Mouse (Mus musculus) MN1 (cell line): ENCODE measurements at regions not wholly inside any gene's neighbourhood (a gene's known extent, or its start where the extent isn't known, plus 50 kb on each side); places are given as distances from the start of the nearest gene placed in this dataset.

Source experiments
- DNase-seq: peaks from one replicate; pipeline ENCODE4 v3.0.0-alpha.2; 2016; ENCODE audit warnings: low spot score

DNA sequence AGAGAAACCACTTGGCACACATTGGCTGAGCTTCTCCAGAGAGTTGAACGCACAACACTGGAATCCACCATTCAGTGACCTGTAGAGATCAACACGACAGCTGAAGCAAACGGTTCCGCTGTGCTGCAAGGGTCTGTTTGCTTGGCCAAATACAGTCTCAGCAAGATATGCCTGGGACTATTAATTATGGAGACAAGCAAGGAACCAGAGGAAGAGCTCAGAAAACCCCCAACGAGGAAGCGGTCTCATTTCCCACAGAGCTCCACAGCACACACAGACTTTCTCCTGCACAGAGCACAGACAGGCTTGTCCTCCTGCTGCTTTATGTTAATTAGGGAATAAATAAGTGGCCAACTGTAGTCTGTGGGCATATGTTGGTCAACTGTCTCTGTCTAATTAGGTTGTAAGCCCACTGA lies 223.4 kb upstream of the Tacr3 start:
- DNase-seq, result peak; percentile 56

DNA sequence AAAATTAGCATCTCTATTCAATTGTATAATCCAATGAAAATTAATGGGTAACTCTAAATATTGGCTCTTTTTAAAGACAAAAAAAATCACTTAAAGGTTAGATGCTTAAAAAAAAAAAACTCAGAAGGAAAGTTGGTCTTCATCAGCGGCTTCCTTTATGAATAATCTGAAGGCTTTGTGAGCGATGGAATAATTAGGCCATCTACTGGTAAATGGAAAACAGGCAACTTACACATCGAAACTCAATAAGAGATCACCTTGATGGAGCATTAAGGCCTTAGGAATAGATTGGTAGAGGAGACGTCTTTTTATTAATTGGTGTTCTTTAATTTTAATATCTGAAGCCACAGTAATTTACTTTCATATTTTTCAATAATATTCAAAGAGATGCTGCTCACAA lies 218.6 kb upstream of the Tacr3 start:
- DNase-seq, result no peak

DNA sequence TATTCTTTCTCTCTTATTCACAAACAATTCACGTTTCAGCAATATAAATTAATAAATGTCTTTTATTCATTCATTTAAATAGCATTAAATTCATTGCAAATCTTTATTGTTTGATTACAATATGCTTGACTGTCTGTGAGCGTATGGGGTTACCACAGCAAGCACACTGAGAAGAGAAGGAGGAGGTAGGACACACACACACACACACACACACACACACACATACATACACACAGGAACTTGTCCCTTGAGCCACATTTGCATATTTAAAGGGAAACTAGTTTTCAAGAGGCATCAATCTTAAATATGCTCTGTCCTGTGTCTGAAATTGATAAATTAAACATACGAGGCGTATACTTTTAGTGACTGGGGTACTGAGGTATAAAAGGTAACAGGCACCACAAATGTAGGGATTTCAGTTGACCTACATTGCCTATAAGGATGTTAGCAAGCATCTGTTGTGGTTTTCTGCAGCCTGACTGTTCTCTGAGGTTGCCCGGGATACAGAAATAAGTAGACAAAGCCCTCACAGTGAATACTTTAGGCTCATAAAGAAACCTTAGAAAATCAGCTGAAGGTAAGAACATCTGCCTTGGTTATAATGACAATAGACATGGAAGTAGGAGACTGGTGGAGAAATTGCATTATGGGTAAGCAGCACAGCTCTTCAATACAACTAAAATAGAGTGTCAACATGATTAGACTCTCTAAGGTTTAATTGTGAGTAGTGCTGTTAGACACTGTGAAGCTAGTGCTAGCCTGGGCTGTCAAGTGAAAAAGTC lies 217.1 kb upstream of the Tacr3 start:
- DNase-seq, result no peak

DNA sequence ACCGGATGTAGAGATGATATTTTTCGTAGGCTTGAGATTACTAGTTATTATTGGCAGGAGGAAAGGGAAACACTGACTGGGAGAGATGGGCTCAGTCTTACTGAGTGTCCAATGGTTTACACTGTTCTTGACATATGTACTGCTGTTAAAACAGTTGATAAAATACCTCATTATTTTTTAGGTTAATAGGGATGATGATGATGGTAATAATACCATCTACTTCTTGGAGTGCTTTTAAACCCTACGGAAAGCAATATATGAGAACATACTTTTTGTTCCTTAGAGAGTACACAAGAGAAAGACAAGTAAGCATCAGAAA lies 216.6 kb upstream of the Tacr3 start:
- DNase-seq, result no peak

DNA sequence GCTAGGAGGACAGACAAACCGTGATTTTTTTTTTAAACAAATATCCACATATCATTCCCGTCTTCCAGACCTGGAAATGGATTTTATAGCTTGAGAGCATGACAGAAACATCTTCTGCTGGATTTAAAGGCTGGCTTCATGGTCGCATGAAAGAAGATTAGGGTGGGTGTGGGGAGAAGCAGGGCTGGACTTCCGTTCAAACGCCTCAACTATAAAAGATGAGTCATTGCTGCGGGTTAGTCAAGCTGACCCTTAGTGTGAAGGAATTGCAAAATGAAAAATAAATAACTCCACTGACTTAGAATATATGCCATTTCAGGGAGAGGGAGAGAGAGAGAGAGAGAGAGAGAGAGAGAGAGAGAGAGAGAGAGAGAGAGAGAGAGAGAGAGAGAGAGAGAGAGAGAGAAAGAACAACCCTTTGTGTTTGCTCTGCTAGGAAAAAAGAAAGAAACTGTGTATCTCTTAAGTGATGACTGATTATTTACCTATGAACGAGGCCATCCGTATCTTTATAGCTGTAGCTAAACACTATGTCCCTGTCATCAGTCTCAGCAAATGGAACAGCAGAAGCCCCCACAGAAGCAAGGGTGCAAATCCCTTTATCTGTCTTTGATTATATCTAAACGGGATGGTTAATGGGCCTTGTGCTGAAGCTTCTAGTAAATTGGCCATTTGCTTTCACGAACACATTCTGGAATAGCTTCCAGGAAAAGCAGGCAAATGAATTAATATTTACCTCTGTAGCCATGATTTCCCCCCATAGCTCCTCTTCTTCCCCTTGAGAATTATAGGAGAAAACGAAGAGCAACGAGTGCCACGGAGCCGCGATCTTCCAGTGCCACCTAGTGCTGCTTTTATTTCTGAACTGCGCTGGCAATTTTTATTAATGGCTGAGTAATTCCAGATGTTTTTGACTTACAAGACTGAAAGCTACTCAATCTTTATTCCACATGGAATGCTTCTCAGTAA lies 199.4 kb upstream of the Tacr3 start:
- DNase-seq, result peak; percentile 83

DNA sequence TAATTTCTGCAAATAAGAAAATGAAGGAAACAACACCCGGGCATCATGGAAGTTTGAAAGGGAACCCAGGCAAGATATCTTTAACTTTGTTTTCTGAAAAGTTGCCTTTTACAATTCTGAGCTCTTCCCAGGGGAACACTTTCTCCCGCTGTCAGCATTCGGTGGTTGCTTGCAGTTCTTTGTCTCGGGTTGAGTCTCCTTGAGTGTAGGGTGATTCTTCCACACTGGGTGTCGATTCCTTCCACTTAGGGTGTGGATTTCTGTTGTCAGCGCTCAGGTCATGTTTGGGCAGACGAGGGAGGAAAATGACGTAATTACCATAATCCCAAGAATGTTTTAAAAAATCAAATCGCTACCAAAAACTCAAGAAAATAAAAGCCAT lies 198.7 kb upstream of the Tacr3 start:
- no peak for DNase-seq

DNA sequence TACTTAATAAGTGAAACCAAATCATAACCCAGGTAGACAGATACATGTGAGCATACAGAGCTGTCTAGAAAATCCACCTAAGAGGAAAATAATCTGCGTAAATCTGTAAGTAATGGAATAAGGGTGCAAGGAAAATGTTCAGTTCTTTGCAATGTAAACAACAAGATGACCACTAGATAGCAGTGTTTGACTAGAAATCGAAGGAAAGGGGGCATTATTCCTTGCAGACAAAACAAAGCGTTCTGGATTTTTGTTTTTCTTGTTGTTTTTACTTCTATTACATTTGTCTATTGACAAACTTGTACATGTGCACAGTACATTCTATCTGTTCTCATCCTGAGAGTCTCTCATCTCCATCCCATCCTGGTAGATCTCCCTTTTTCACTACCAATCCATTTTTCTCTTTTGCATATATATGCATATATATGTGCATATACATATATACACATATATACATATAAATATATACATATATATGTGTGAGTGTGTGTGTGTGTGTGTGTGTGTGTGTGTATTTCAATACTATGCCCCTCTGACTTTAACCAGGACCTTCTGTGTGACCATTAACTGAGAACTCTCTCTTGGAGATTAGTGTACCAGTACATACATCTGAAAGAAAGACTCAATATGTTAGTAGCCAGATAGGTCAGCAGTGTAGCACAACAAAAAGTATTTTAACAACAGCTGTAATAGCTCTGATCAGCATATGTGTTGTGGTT lies 179.9 kb upstream of the Tacr3 start:
- peak; percentile 33 for DNase-seq

DNA sequence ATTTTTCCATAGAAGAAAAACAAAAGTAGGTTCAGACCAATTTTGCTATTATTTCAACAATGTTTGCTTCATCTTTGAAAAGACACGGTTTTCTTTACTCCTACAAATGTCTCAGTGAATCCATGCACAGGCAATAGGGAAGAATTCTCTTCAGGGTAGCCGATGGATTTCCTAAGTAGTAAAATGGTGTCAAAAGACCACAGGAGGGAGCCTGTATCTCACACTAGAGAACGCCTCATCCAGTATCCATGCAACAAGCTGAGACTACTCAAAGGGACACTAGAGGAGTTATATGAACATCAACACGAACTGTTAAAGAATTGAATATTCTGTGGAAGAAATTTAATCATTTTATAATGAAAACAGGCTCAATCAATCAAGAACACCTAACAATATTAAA lies 174.8 kb upstream of the Tacr3 start:
- DNase-seq, result peak; percentile 17

DNA sequence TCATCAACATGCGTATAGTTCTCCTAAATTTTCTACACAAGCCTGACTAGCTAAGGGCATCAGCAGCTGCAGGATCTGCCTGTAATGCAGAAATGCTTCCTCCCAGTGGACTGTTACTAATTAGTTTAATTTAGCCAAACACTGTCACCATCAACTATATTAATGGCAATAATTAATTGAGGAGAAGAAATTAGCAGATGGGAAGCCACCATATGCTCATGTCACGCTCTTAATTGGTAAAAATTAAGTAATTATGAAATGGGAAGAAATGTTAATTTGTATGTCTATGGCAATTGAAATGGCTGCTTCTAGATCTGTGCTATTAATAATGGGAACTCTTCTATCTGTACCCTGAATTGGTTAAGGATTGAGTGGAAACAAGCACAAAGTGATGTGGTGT lies 133.9 kb upstream of the Tacr3 start:
- no peak for DNase-seq

DNA sequence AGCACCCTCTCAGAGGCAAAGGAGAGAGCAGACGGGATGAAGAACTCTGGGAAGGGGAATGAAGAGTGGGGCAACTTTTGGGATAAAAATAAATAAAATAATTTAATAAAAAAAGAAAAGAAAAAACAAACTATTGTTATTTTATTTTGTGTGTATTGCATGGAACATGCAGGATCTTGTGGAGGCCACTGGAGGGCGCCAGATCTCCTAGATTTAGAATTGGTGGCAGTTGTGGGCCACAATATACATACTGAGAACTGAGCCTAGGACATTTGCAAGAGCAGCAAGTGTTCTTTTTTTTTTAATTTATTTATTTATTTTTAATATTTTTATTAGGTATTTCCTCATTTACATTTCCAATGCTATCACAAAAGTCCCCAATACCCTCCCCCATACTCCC lies 110.2 kb upstream of the Tacr3 start:
- DNase-seq, result no peak

DNA sequence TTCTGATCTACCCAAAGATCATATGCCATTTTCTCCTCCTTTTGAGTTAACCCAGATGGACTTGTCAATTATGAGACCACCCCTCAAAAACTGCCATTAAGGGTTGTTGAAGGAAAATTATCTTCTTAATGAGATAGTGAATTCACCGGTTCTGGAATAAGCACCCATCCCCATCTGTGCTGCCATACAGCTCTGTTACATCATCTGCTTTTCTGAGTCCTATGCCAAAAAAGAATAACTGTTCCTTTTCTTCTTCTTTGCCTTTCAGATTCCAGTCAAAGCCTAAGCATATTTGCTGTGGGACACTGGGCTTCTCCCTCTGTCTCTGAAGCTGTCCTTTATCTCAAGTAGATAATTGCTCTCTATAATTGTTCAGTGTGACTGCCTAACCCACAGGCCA lies 93.1 kb upstream of the Tacr3 start:
- DNase-seq, result no peak

DNA sequence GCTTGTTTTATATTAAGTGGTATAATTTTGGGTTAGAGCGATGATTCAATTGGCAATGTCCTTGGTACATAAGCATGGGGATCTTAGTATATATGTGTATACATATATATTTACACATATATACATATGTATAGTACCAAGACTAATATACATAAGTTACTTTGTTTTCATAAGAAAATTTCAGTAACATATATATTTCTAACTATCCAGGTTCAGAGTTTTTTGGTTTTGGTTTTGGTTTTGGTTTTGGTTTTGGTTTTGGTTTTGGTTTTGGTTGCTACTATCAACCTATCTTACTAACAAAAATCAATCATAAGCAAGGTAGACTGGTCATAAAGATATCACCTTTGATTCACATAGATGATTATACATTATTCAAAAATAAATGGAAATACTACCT lies 67.7 kb upstream of the Tacr3 start:
- no peak for DNase-seq

DNA sequence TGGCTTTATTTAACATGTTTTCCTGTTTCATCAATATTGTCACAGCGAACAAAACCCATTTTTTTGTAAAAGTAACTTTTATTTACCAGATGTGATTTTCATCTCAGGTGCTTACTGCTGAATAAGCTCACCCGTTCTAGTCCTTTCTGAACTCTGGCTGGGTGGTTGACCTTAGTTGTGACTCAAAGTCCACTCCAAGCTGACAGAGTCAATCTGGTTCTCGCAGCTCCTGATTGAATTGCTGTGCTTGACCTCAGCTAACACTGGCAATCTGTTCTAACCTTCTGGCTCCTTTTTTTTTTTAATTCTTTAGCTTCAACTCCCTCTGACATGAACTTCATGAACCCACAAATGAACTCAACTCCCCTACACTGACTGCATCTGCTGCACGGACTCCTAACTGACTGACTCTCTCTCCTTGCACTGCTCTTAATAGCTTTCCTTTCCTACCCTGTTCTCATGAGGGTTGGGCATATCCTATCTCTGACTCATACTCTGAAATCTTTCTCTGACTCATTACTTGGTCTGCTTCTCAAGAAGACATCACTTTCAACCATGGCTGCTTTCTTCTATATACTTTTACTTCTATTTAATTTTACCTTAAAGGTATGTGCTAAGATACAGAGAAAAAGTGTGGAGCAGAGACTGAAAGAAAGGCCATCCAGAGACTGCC lies 65.4 kb upstream of the Tacr3 start:
- no peak for DNase-seq
